Mouse (Mus musculus): ENCODE measurements around the gene March2. TPM values are rescaled to one million over a fixed set of nuclear protein-coding genes. Genes with fewer than 3 reads are reported as not detected.

March2 gene
- polyA plus RNA-seq, 1 experiment from 2014 or later, result 30.6 TPM

DNA sequence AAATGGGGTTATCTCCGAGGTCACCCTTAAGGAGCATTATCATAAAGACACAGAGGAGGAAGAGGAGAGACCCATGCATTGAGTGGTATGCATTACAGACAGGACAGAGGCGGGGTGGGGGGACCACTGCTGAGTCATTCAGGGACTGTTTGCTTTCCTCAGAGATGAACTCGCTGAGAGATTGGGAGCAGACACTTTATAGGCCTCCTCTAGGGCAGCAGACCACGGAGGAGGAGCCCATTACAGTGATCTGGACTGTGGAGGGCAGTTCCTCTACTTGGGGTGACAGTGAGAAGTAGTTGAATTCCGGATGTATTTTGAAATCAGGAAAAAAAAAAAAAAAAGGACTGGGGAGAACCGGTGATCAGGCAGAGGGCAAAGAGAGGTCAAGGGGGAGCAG lies 78.7 kb downstream of the March2 start:
- ATAC-seq (ENCODE audit: insufficient number of reproducible peaks, low FRiP score, low TSS enrichment, low read depth), result no peak
- no peaks in the 10 kb centered on the region for H3K27me3 ChIP-seq (ENCODE audit: control insufficient read depth, insufficient read depth, low read length)

DNA sequence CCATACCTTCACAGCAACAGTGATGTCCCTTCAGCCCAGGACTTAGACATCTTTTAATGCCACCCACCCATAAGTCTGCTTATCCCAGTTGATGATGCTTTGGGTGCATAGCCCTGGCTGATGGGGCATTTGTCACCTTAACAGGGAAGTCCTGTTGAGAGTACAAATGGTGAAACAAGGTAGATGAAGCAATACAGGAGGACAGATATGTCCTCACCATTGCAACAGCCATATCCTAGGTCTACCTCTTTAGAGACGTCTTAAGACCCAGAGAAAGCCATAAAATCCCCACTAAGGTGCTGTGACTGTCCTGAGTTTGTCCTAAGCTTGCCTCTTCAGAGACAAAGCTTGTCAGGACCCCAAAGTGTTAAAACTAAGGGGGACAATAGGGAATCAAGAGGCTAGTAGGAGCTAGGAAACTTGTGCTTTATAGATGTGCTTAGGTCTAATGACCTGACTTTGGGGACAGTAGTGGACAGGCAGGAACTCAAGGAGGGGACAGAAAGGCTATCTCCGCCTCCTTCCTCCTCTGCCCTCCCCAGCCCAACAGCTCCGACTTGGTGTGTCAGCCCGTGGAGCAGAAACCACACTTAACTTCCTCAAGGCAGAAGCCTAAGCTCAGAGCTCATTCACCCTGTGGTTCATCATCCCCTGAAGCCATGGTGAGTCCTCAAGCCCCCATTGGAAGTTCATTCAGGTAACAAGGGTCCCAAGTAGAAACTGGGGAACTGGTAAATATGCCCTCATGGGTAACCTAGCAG lies 80.8 kb downstream of the March2 start, which contains the start of gene Pram1:
Gene Pram1 (plus strand): TSS at position 541 of the 761 bp plus-strand sequence.
- Histone ChIP-seq H3K27ac (replicated peaks; ENCODE audit: low read depth, low read length) (no peak within 1 kb of the TSS), H3K36me3 (ENCODE audit: control insufficient read depth, insufficient read depth, low read length) (no peaks in the 10 kb centered on the region), H3K4me1 (ENCODE audit: control insufficient read depth, insufficient read depth, low read length) (no peaks in the 10 kb centered on the region), H3K9me3 (ENCODE audit: control insufficient read depth, low read length) (no peaks in the 10 kb centered on the region), H3K9ac (ENCODE audit: low read length) (no peak within 1 kb of the TSS), H3K27me3 (ENCODE audit: control insufficient read depth, insufficient read depth, low read length) (no peaks in the 10 kb centered on the region), H3K4me2 (ENCODE audit: low read depth, severe bottlenecking) (no peak within 1 kb of the TSS), H3K4me3 (ENCODE audit: low read depth, low read length) (no peak within 1 kb of the TSS)
- no peak for ATAC-seq (ENCODE audit: insufficient number of reproducible peaks, low FRiP score, low TSS enrichment, low read depth)
- 85% methylated on average over 4 of the region's 4 CpGs for WGBS
- DNase-seq (ENCODE audit: low spot score), result no peak

More for the DNA sequence above, 78.7 kb downstream of the March2 start:
- Histone ChIP-seq H3K36me3 (ENCODE audit: control insufficient read depth, insufficient read depth, low read length) (peaks cover 10% of the 10 kb centered on the region; the same call in 1 of the 2 replicates), H3K4me3 (ENCODE audit: low read depth, low read length) (no peak overlapping the region), H3K9ac (ENCODE audit: low read length) (no peak overlapping the region), H3K4me2 (ENCODE audit: low read depth, severe bottlenecking) (no peak overlapping the region), H3K9me3 (ENCODE audit: control insufficient read depth, low read length) (no peaks in the 10 kb centered on the region), H3K27ac (replicated peaks; ENCODE audit: low read depth, low read length) (no peak overlapping the region), H3K4me1 (ENCODE audit: control insufficient read depth, insufficient read depth, low read length) (no peaks in the 10 kb centered on the region)
- WGBS, result 66% methylated on average over 6 of the region's 6 CpGs
- DNase-seq (ENCODE audit: low spot score), result no peak

DNA sequence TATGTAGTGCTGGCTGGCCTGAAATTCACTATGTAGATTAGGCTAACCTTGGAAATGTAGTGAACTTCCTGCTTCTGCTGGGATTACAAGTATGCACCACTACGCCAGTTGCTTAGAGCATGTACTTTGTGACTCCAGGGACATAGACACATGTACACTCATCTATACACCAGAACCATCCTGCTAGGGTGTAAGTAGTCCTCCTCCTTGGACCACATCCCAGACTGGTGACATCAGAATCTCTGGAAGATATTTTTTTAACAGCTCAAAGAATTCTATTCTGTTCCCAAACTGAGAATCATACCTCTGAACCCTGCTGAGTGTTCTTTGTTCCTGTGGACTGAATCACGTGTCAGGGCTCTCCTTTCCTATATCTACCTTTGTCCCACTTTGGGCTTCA lies 81.4 kb downstream of the March2 start:
- Histone ChIP-seq H3K9ac (ENCODE audit: low read length) (no peak overlapping the region), H3K4me2 (ENCODE audit: low read depth, severe bottlenecking) (no peak overlapping the region), H3K9me3 (ENCODE audit: control insufficient read depth, low read length) (no peaks in the 10 kb centered on the region), H3K27me3 (ENCODE audit: control insufficient read depth, insufficient read depth, low read length) (no peaks in the 10 kb centered on the region), H3K4me1 (ENCODE audit: control insufficient read depth, insufficient read depth, low read length) (no peaks in the 10 kb centered on the region), H3K4me3 (ENCODE audit: low read depth, low read length) (no peak overlapping the region), H3K27ac (replicated peaks; ENCODE audit: low read depth, low read length) (no peak overlapping the region), H3K36me3 (ENCODE audit: control insufficient read depth, insufficient read depth, low read length) (no peaks in the 10 kb centered on the region; the same call in 1 of the 2 replicates)
- 92% methylated on average over 2 of the region's 2 CpGs for WGBS
- no peak for ATAC-seq (ENCODE audit: insufficient number of reproducible peaks, low FRiP score, low TSS enrichment, low read depth)
- DNase-seq (ENCODE audit: low spot score), result no peak

Other genes starting within 250 kb of the March2 start
- 72.1 and 78.7 TPM in 2 replicates for gene Adamts10, start 194.5 kb downstream of the March2 start, polyA plus RNA-seq (2014; fragmentation: Nextera tagmentation; extraction: Ambion mirVana)
- gene Myo1f, start 163.0 kb downstream of the March2 start, polyA plus RNA-seq (2014; fragmentation: Nextera tagmentation; extraction: Ambion mirVana), result 1.1 and 1.5 TPM in 2 replicates
- 72.9 and 75.7 TPM in 2 replicates for gene Zfp414, start 89.6 kb downstream of the March2 start, polyA plus RNA-seq (2014; fragmentation: Nextera tagmentation; extraction: Ambion mirVana)
- 0.67 and 0.84 TPM in 2 replicates for gene Pram1, start 80.6 kb downstream of the March2 start, polyA plus RNA-seq (2014; fragmentation: Nextera tagmentation; extraction: Ambion mirVana)
- gene Hnrnpm, start 31.8 kb downstream of the March2 start, polyA plus RNA-seq (2014; fragmentation: Nextera tagmentation; extraction: Ambion mirVana), result 644 and 689 TPM in 2 replicates
- gene Rab11b, start 41.9 kb upstream of the March2 start, polyA plus RNA-seq (2014; fragmentation: Nextera tagmentation; extraction: Ambion mirVana), result 270 and 277 TPM in 2 replicates
- gene Angptl4, start 63.2 kb upstream of the March2 start, polyA plus RNA-seq (2014; fragmentation: Nextera tagmentation; extraction: Ambion mirVana), result 37.9 and 43.6 TPM in 2 replicates
- 23.0 and 25.1 TPM in 2 replicates for gene Kank3, start 91.8 kb upstream of the March2 start, polyA plus RNA-seq (2014; fragmentation: Nextera tagmentation; extraction: Ambion mirVana)
- gene Rps28, start 105.9 kb upstream of the March2 start, polyA plus RNA-seq (2014; fragmentation: Nextera tagmentation; extraction: Ambion mirVana), result 1,083 and 1,144 TPM in 2 replicates
- gene Ndufa7, start 105.9 kb upstream of the March2 start, polyA plus RNA-seq (2014; fragmentation: Nextera tagmentation; extraction: Ambion mirVana), result 457 and 474 TPM in 2 replicates
- 85.5 and 91.5 TPM in 2 replicates for gene Cd320, start 124.4 kb upstream of the March2 start, polyA plus RNA-seq (2014; fragmentation: Nextera tagmentation; extraction: Ambion mirVana)
- gene Gm7029, start 155.2 kb upstream of the March2 start, polyA plus RNA-seq (2014; fragmentation: Nextera tagmentation; extraction: Ambion mirVana), result not detected in 2 replicates
- gene Kifc1, start 172.0 kb upstream of the March2 start, polyA plus RNA-seq (2014; fragmentation: Nextera tagmentation; extraction: Ambion mirVana), result 12.3 and 12.5 TPM in 2 replicates
- 0.19 and 0.48 TPM in 2 replicates for gene Platr17, start 186.5 kb upstream of the March2 start, polyA plus RNA-seq (2014; fragmentation: Nextera tagmentation; extraction: Ambion mirVana)
- 66.8 and 71.3 TPM in 2 replicates for gene Daxx, start 190.7 kb upstream of the March2 start, polyA plus RNA-seq (2014; fragmentation: Nextera tagmentation; extraction: Ambion mirVana)
- 12.5 and 14.8 TPM in 2 replicates for gene Tapbp, start 197.2 kb upstream of the March2 start, polyA plus RNA-seq (2014; fragmentation: Nextera tagmentation; extraction: Ambion mirVana)
- gene Zbtb22, start 197.2 kb upstream of the March2 start, polyA plus RNA-seq (2014; fragmentation: Nextera tagmentation; extraction: Ambion mirVana), result 10.1 and 11.8 TPM in 2 replicates
- gene Rgl2, start 210.9 kb upstream of the March2 start, polyA plus RNA-seq (2014; fragmentation: Nextera tagmentation; extraction: Ambion mirVana), result 37.3 and 38.7 TPM in 2 replicates
- gene Pfdn6, start 221.7 kb upstream of the March2 start, polyA plus RNA-seq (2014; fragmentation: Nextera tagmentation; extraction: Ambion mirVana), result 208 and 212 TPM in 2 replicates
- gene Wdr46, start 222.0 kb upstream of the March2 start, polyA plus RNA-seq (2014; fragmentation: Nextera tagmentation; extraction: Ambion mirVana), result 37.4 and 45.6 TPM in 2 replicates
- 2.6 and 3.0 TPM in 2 replicates for gene B3galt4, start 232.8 kb upstream of the March2 start, polyA plus RNA-seq (2014; fragmentation: Nextera tagmentation; extraction: Ambion mirVana)
- 35.6 and 37.1 TPM in 2 replicates for gene Vps52, start 237.1 kb upstream of the March2 start, polyA plus RNA-seq (2014; fragmentation: Nextera tagmentation; extraction: Ambion mirVana)
- gene Rps18, start 237.3 kb upstream of the March2 start, polyA plus RNA-seq (2014; fragmentation: Nextera tagmentation; extraction: Ambion mirVana), result 1,618 and 1,641 TPM in 2 replicates

Measured in limb, embryonic 11.5 days (tissue).